Mouse (Mus musculus) embryonic facial prominence, embryonic 14.5 days (tissue): ENCODE measurements around the gene Rab3il1. TPM values are rescaled to one million over a fixed set of nuclear protein-coding genes. Genes with fewer than 3 reads are reported as not detected.
A peak's percentile ranks its signal among the peaks of the same experiment; 100 is the strongest.

Experiments
- ATAC-seq: fragments of 200-750 bp; cut with Nextera tagmentation; 2 replicates; pipeline ENCODE4 v1.8.0; 2017; ENCODE audit warnings: low read depth, moderate number of reproducible peaks, moderate TSS enrichment
- DNase-seq: peaks from one replicate; pipeline ENCODE4 v3.0.0-alpha.2; 2015; ENCODE audit warnings: low spot score
- H3K27ac ChIP-seq: fragments of 300-500 bp; sonication (generic); replicated peaks from 2 replicates; pipeline ENCODE4 v1.5.1; 2014; ENCODE audit warnings: low read depth, mild to moderate bottlenecking, low read length, moderate library complexity
- H3K27me3 ChIP-seq: fragments of 300-500 bp; sonication (generic); replicated peaks from 2 replicates; pipeline ENCODE4 v1.6.1; 2014; ENCODE audit warnings: low read length; ENCODE audit not compliant: control insufficient read depth, insufficient read depth
- H3K36me3 ChIP-seq: fragments of 300-500 bp; sonication (generic); 2 replicates; pipeline ENCODE4 v1.6.1; 2014; ENCODE audit warnings: low read length, mixed read lengths; ENCODE audit not compliant: control insufficient read depth, insufficient read depth
- H3K4me1 ChIP-seq: fragments of 300-500 bp; sonication (generic); 2 replicates; pipeline ENCODE4 v1.6.1; 2014; ENCODE audit warnings: antibody characterized with exemption, low read length; ENCODE audit not compliant: control insufficient read depth, insufficient read depth
- H3K4me2 ChIP-seq: fragments of 300-500 bp; sonication (generic); 2 replicates; pipeline ENCODE4 v1.6.1; 2014; ENCODE audit warnings: low read depth, mild to moderate bottlenecking, low read length, moderate library complexity, mixed read lengths
- H3K4me3 ChIP-seq: fragments of 300-500 bp; sonication (generic); 2 replicates; pipeline ENCODE4 v1.5.1; 2014; ENCODE audit warnings: low read depth, mild to moderate bottlenecking, low read length
- H3K9ac ChIP-seq: fragments of 300-500 bp; sonication (generic); 2 replicates; pipeline ENCODE4 v1.6.1; 2014; ENCODE audit warnings: low read depth, mild to moderate bottlenecking, low read length, moderate library complexity, mixed read lengths
- H3K9me3 ChIP-seq: fragments of 300-500 bp; sonication (generic); 2 replicates; pipeline ENCODE4 v1.6.1; 2016; ENCODE audit warnings: low read length; ENCODE audit not compliant: control insufficient read depth
- WGBS: fragments of 180-500 bp; shearing (Covaris S2); extraction: QIAGEN DNeasy Blood & Tissue Kit; methylation state at CpG from one replicate; pipeline ENCODE4 v1.1.7; 2014; 5-methylcytosine and 5-hydroxymethylcytosine counted together
- polyA plus RNA-seq: library from polyadenylated mRNA; unstranded; fragments of >200 nt; fragmentation: Nextera tagmentation; extraction: Ambion mirVana; gene quantifications from 2 replicates; pipeline ENCODE4 v1.2.1, GENCODE M21; 2014

Rab3il1 gene
- polyA plus RNA-seq, 1 experiment from 2014 or later = 48.1 TPM

GRCm38 (mm10) chr19:10040866-10041387 is 39.5 kb downstream of the Rab3il1 start:
- Histone ChIP-seq H3K9ac (peak overlapping the region; percentile 73), H3K4me2 (peak overlapping the region; percentile 86), H3K4me3 (peak overlapping the region; percentile 68), H3K9me3 (no peaks in the 10 kb centered on the region), H3K36me3 (no peaks in the 10 kb centered on the region; the same call in 1 of the 2 replicates), H3K27ac (peak overlapping the region; percentile 44), H3K4me1 (peaks cover 16% of the 10 kb centered on the region), H3K27me3 (no peaks in the 10 kb centered on the region)
- ATAC-seq (no peak), DNase-seq (no peak)
- WGBS = 10% methylated on average over 14 of the region's 20 CpGs

- Histone ChIP-seq H3K4me1 (peaks cover 16% of the 10 kb centered on the region), H3K4me3 (peak within 1 kb of the TSS; percentile 68), H3K9ac (peak within 1 kb of the TSS; percentile 73), H3K36me3 (no peaks in the 10 kb centered on the region), H3K27me3 (no peaks in the 10 kb centered on the region), H3K9me3 (no peaks in the 10 kb centered on the region), H3K4me2 (peak within 1 kb of the TSS; percentile 86), H3K27ac (peak within 1 kb of the TSS; percentile 44)
- WGBS = under 1% methylated on average over 30 of the region's 69 CpGs
- peak; percentile 92 for ATAC-seq
- DNase-seq = peak; percentile 90
These were observed 40.1 kb downstream of the Rab3il1 start, which contains the start of gene Fads3 for GRCm38 (mm10) chr19:10041388-10042148. TSS of gene Fads3 (plus strand) at chr19:10041569.

- 48% methylated on average over 6 of the region's 6 CpGs for WGBS
These were observed 40.8 kb downstream of the Rab3il1 start for GRCm38 (mm10) chr19:10042232-10042631.

GRCm38 (mm10) chr19:10042816-10043215 is 41.3 kb downstream of the Rab3il1 start:
- H3K9ac ChIP-seq = no peak overlapping the region; the same call in 1 of the 2 replicates

More at GRCm38 (mm10) chr19:10042232-10042631, 40.8 kb downstream of the Rab3il1 start:
- Histone ChIP-seq H3K9ac (peak overlapping the region; percentile 73), H3K4me1 (peaks cover 16% of the 10 kb centered on the region), H3K27me3 (no peaks in the 10 kb centered on the region), H3K27ac (no peak overlapping the region), H3K36me3 (no peaks in the 10 kb centered on the region), H3K9me3 (no peaks in the 10 kb centered on the region), H3K4me3 (peak overlapping the region; percentile 68), H3K4me2 (peak overlapping the region; percentile 86)
- no peak for DNase-seq
- ATAC-seq = no peak

GRCm38 (mm10) chr19:10043643-10044042 is 42.2 kb downstream of the Rab3il1 start:
- Histone ChIP-seq H3K4me3 (no peak overlapping the region), H3K9ac (no peak overlapping the region), H3K27ac (no peak overlapping the region), H3K4me1 (peaks cover 13% of the 10 kb centered on the region), H3K9me3 (no peaks in the 10 kb centered on the region), H3K4me2 (no peak overlapping the region), H3K27me3 (no peaks in the 10 kb centered on the region), H3K36me3 (no peaks in the 10 kb centered on the region)
- ATAC-seq (no peak), DNase-seq (no peak)

More at GRCm38 (mm10) chr19:10042816-10043215, 41.3 kb downstream of the Rab3il1 start:
- Histone ChIP-seq H3K27ac (no peak overlapping the region), H3K36me3 (no peaks in the 10 kb centered on the region), H3K4me3 (no peak overlapping the region; the same call in 1 of the 2 replicates), H3K9me3 (no peaks in the 10 kb centered on the region), H3K4me2 (peak overlapping the region; percentile 86), H3K4me1 (peaks cover 16% of the 10 kb centered on the region), H3K27me3 (no peaks in the 10 kb centered on the region)
- 83% methylated on average over 3 of the region's 4 CpGs for WGBS
- no peak for ATAC-seq
- DNase-seq = no peak

- no peak overlapping the region for H3K27ac ChIP-seq
- DNase-seq = no peak
- ATAC-seq = no peak
- peaks cover 8% of the 10 kb centered on the region for H3K4me1 ChIP-seq
- H3K9ac ChIP-seq = no peak overlapping the region
- no peaks in the 10 kb centered on the region for H3K36me3 ChIP-seq
- no peaks in the 10 kb centered on the region for H3K9me3 ChIP-seq
- H3K27me3 ChIP-seq = no peaks in the 10 kb centered on the region
- WGBS = 74% methylated on average over 2 of the region's 2 CpGs
- H3K4me3 ChIP-seq = no peak overlapping the region
- H3K4me2 ChIP-seq = no peak overlapping the region
These were observed 44.2 kb downstream of the Rab3il1 start for GRCm38 (mm10) chr19:10045707-10046106.

GRCm38 (mm10) chr19:10046346-10046745 is 44.9 kb downstream of the Rab3il1 start:
- H3K27me3 ChIP-seq = no peaks in the 10 kb centered on the region
- no peak overlapping the region for H3K9ac ChIP-seq
- ATAC-seq (no peak), DNase-seq (no peak)
- H3K27ac ChIP-seq = no peak overlapping the region
- H3K9me3 ChIP-seq = no peaks in the 10 kb centered on the region
- 62% methylated on average over 4 of the region's 4 CpGs for WGBS
- no peaks in the 10 kb centered on the region for H3K36me3 ChIP-seq
- no peak overlapping the region for H3K4me3 ChIP-seq
- H3K4me2 ChIP-seq = no peak overlapping the region
- peaks cover 8% of the 10 kb centered on the region for H3K4me1 ChIP-seq

- Histone ChIP-seq H3K27ac (no peak overlapping the region), H3K27me3 (no peaks in the 10 kb centered on the region), H3K4me1 (peaks cover 7% of the 10 kb centered on the region), H3K9me3 (no peaks in the 10 kb centered on the region), H3K4me2 (no peak overlapping the region), H3K4me3 (no peak overlapping the region), H3K9ac (no peak overlapping the region), H3K36me3 (no peaks in the 10 kb centered on the region)
- ATAC-seq (no peak), DNase-seq (peak; percentile 3)
- WGBS = 32% methylated on average over 3 of the region's 3 CpGs
These were observed 45.5 kb downstream of the Rab3il1 start for GRCm38 (mm10) chr19:10046983-10047382.
